Mouse (Mus musculus) bone marrow, adult 2 months (tissue): ENCODE data around the gene Tango2.

Experiments
- CTCF ChIP-seq: fragments of 200-500 bp; IDR thresholded peaks from 2 replicates; pipeline ENCODE4 v1.5.1; 2011; ENCODE audit warnings: low read length, control low read depth; ENCODE audit not compliant: control insufficient read depth, insufficient read depth
- POLR2A ChIP-seq: fragments of 200-500 bp; IDR thresholded peaks from 2 replicates; pipeline ENCODE4 v1.6.1; 2011; ENCODE audit warnings: low read depth, mild to moderate bottlenecking, control low read depth, low read length, borderline replicate concordance; ENCODE audit not compliant: control insufficient read depth

DNA sequence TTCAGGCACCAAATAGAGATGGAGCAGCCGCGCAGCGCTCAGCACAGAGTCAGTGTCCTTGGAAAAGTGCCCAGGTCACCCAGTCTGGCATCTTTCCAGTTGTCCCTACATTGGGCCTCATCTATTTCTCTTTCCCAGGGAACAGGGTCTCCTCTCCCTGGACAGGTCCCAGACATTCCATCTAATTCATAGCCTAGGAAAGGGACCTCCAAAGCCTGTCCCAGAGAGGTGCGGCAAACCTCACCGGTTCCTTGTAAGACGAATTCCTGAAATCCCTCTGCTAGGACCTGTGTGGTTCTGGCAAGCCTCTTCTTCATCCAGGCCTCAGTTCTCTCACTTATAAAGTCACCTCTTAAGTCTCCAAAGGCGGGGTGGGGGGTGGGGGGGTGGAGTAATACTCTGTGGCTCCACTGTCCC is 47.7 kb upstream of the Tango2 start:
- no peak for TF ChIP-seq CTCF
- TF ChIP-seq POLR2A: no peak
